34 mouse cellular contexts compared by ENCODE assay signal in the genomic region with DNA sequence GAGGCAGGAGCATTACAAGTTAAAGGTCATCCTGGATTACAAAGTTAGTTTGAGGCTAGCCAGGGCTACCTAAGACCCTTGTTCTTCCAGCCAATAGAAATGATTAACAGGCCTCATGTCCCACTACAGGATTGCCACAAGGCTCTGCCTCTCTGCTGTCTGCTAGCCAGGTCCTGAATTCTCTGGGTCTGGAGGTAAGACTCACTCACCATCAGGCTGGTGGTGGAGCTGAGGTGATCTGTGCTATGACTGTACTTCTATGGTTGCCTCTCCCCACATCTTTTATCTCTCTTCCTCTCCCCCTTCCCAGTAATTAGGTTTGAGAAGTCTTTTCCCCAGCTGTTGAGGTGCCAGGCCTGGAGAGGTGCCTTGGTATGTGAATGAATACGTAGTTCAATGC. TPM values are rescaled to one million over a fixed set of nuclear protein-coding genes. Genes with fewer than 3 reads are reported as not detected.
"Had no signal": no experiment of that assay in that cellular context is flagged by ENCODE, and none has a peak within 500 bp of the region (broad histone marks: within the 10 kb centered on the region; RNA-seq: fewer than 3 reads in every experiment).

No protein-coding gene starts in this region.

- H3K4me2 ChIP-seq: lung, embryonic 14.5 days; midbrain, embryonic 13.5 days; neural tube, embryonic 13.5 days had no signal

- H3K9ac ChIP-seq: liver, embryonic 14.5 days; liver, postnatal 0 days; lung, embryonic 14.5 days; midbrain, embryonic 13.5 days; neural tube, embryonic 13.5 days had no signal

- H3K27ac ChIP-seq: kidney, postnatal 0 days; liver, embryonic 14.5 days; midbrain, embryonic 10.5 days; midbrain, embryonic 13.5 days; neural tube, embryonic 13.5 days had no signal

- H3K27me3 ChIP-seq: midbrain, embryonic 13.5 days; neural tube, embryonic 13.5 days had no signal

- H3K4me3 ChIP-seq: layer of hippocampus, adult 2 months; megakaryocyte, embryonic 14.5 days; midbrain, embryonic 10.5 days; midbrain, embryonic 13.5 days; myocyte; neural tube, embryonic 13.5 days had no signal

- DNase-seq: kidney, adult 2 months; kidney, postnatal 25 days; layer of hippocampus, adult 9-11 months; liver, postnatal 0 days; lung, embryonic 14.5 days; lung, postnatal 36 days; retina, postnatal 1 day; right cerebral cortex, postnatal 25 days; thymus, adult 18-20 months; thymus, postnatal 36 days had no signal

- ATAC-seq: liver, postnatal 0 days; lung, postnatal 0 days; midbrain, embryonic 13.5 days; midbrain, embryonic 16.5 days had no signal

- H3K36me3 ChIP-seq: midbrain, embryonic 10.5 days; midbrain, embryonic 13.5 days; neural tube, embryonic 13.5 days had no signal

- H3K9me3 ChIP-seq: megakaryocyte, embryonic 14.5 days; midbrain, embryonic 10.5 days; midbrain, embryonic 13.5 days; neural tube, embryonic 13.5 days had no signal

- H3K4me1 ChIP-seq: megakaryocyte, embryonic 14.5 days; midbrain, embryonic 10.5 days; midbrain, embryonic 13.5 days; neural tube, embryonic 13.5 days had no signal

RNA-seq across cellular contexts. Expression of a gene that starts 0.7 kb away (rescaled TPM):
- total RNA-seq: layer of hippocampus, adult 2 months; left cerebral cortex, adult 18-20 months; left cerebral cortex, postnatal 10 days; left cerebral cortex, postnatal 36 days; liver, adult 2 months; monocyte, adult 5-6 weeks; neutrophil, adult 5-6 weeks had no signal
- polyA plus RNA-seq: kidney, embryonic 14.5 days; limb, embryonic 11.5 days; liver, postnatal 0 days; lung, embryonic 14.5 days; lung, postnatal 0 days; midbrain, embryonic 10.5 days; midbrain, embryonic 13.5 days; midbrain, embryonic 16.5 days; myocyte; neural tube, embryonic 13.5 days had no signal

RNA-seq across cellular contexts. Expression of a gene that starts 41.4 kb away (rescaled TPM):
- total RNA-seq: layer of hippocampus, adult 2 months; layer of hippocampus, postnatal 25 days; left cerebral cortex, adult 18-20 months; left cerebral cortex, postnatal 10 days; left cerebral cortex, postnatal 36 days; liver, adult 2 months; monocyte, adult 5-6 weeks; neutrophil, adult 5-6 weeks had no signal
- polyA plus RNA-seq: kidney, adult 2 months; kidney, embryonic 14.5 days; kidney, postnatal 0 days; limb, embryonic 11.5 days; limb, embryonic 14.5 days; liver, embryonic 14.5 days; liver, postnatal 0 days; lung, embryonic 14.5 days; lung, postnatal 0 days; midbrain, embryonic 10.5 days; midbrain, embryonic 13.5 days; midbrain, embryonic 16.5 days; myocyte; neural tube, embryonic 13.5 days; stomach, embryonic 14.5 days; urinary bladder, adult 2 months had no signal

RNA-seq across cellular contexts. Expression of a gene that starts 52.8 kb away (rescaled TPM):
- total RNA-seq: layer of hippocampus, adult 2 months; layer of hippocampus, postnatal 25 days; left cerebral cortex, adult 18-20 months; left cerebral cortex, postnatal 10 days; left cerebral cortex, postnatal 36 days; liver, adult 2 months; monocyte, adult 5-6 weeks; neutrophil, adult 5-6 weeks had no signal
- polyA plus RNA-seq: kidney, adult 2 months; kidney, embryonic 14.5 days; kidney, postnatal 0 days; large intestine, adult 2 months; limb, embryonic 11.5 days; limb, embryonic 14.5 days; liver, adult 2 months; liver, embryonic 14.5 days; liver, postnatal 0 days; lung, embryonic 14.5 days; lung, postnatal 0 days; midbrain, embryonic 10.5 days; midbrain, embryonic 13.5 days; midbrain, embryonic 16.5 days; myocyte; neural tube, embryonic 13.5 days; stomach, embryonic 14.5 days; testis, adult 2 months; urinary bladder, adult 2 months had no signal
